Mouse (Mus musculus): Measurements from ENCODE around the gene Tapbpl. TPM values are rescaled to one million over a fixed set of nuclear protein-coding genes. Genes with fewer than 3 reads are reported as not detected.

Gene Tapbpl
- polyA plus RNA-seq (2017; shearing (Covaris generic)) = 104 TPM

GRCm38 (mm10) chr6:125231117-125232044, at the start of gene Tapbpl:
Gene Tapbpl (minus strand): TSS chr6:125231860.

GRCm38 (mm10) chr6:125236782-125237181, 5.1 kb upstream of the Tapbpl start, which contains the start of gene Cd27:
Gene Cd27 (minus strand): TSS chr6:125237010.

GRCm38 (mm10) chr6:125215148-125215954, 16.3 kb downstream of the Tapbpl start, which contains the start of gene Vamp1:
Gene Vamp1 (plus strand): TSS chr6:125215551.

GRCm38 (mm10) chr6:125191332-125192015, 40.2 kb downstream of the Tapbpl start, which contains the start of the genes Ncapd2 and Mrpl51:
Gene Ncapd2 (minus strand): TSS chr6:125191701.
Gene Mrpl51 (plus strand): TSS chr6:125191801.

Other genes starting within 250 kb of the Tapbpl start
- not detected for gene Pianp, start 235.2 kb downstream of the Tapbpl start, polyA plus RNA-seq (2017; shearing (Covaris generic))
- gene Zfp384, start 222.7 kb downstream of the Tapbpl start, polyA plus RNA-seq (2017; shearing (Covaris generic)) = 55.9 TPM
- gene Ing4, start 192.1 kb downstream of the Tapbpl start, polyA plus RNA-seq (2017; shearing (Covaris generic)) = 49.3 TPM
- gene Acrbp, start 182.2 kb downstream of the Tapbpl start, polyA plus RNA-seq (2017; shearing (Covaris generic)) = 7.8 TPM
- gene Lpar5, start 163.9 kb downstream of the Tapbpl start, polyA plus RNA-seq (2017; shearing (Covaris generic)) = 7.1 TPM
- 37.9 TPM for gene Chd4, start 135.9 kb downstream of the Tapbpl start, polyA plus RNA-seq (2017; shearing (Covaris generic))
- gene Nop2, start 100.0 kb downstream of the Tapbpl start, polyA plus RNA-seq (2017; shearing (Covaris generic)) = 36.2 TPM
- 16.8 TPM for gene Iffo1, start 86.6 kb downstream of the Tapbpl start, polyA plus RNA-seq (2017; shearing (Covaris generic))
- gene Gapdh, start 65.4 kb downstream of the Tapbpl start, polyA plus RNA-seq (2017; shearing (Covaris generic)) = 339 TPM
- 16.2 TPM for gene Ncapd2, start 40.2 kb downstream of the Tapbpl start, polyA plus RNA-seq (2017; shearing (Covaris generic))
- 63.7 TPM for gene Mrpl51, start 40.1 kb downstream of the Tapbpl start, polyA plus RNA-seq (2017; shearing (Covaris generic))
- gene Vamp1, start 16.3 kb downstream of the Tapbpl start, polyA plus RNA-seq (2017; shearing (Covaris generic)) = 16.1 TPM
- 270 TPM for gene Cd27, start 5.2 kb upstream of the Tapbpl start, polyA plus RNA-seq (2017; shearing (Covaris generic))
- 0.90 TPM for gene Tuba3a, start 54.2 kb upstream of the Tapbpl start, polyA plus RNA-seq (2017; shearing (Covaris generic))
- not detected for gene Ltbr, start 82.0 kb upstream of the Tapbpl start, polyA plus RNA-seq (2017; shearing (Covaris generic))
- gene Scnn1a, start 88.8 kb upstream of the Tapbpl start, polyA plus RNA-seq (2017; shearing (Covaris generic)) = 0.18 TPM
- gene Tnfrsf1a, start 117.5 kb upstream of the Tapbpl start, polyA plus RNA-seq (2017; shearing (Covaris generic)) = 29.2 TPM
- not detected for gene Plekhg6, start 148.9 kb upstream of the Tapbpl start, polyA plus RNA-seq (2017; shearing (Covaris generic))

Data from effector memory CD4-positive, alpha-beta T cell, adult 7 months (primary cell).